Mouse (Mus musculus) layer of hippocampus, adult 9-10 months (tissue): ENCODE measurements around the gene Bcar3.

Experiments
- DNase-seq: peaks from one replicate; pipeline ENCODE4 v3.0.0; 2022; ENCODE audit warnings: low spot score

Bcar3 gene

GRCm38 (mm10) chr3:122419610-122420409 lies 125.9 kb downstream of the Bcar3 start:
- DNase-seq = no peak

GRCm38 (mm10) chr3:122420410-122420774 lies 126.5 kb downstream of the Bcar3 start:
- DNase-seq = no peak

- no peak for DNase-seq
Measured at GRCm38 (mm10) chr3:122421042-122421702, 127.2 kb downstream of the Bcar3 start.

- no peak for DNase-seq
Measured at GRCm38 (mm10) chr3:122421802-122422201, 127.9 kb downstream of the Bcar3 start.

DNA sequence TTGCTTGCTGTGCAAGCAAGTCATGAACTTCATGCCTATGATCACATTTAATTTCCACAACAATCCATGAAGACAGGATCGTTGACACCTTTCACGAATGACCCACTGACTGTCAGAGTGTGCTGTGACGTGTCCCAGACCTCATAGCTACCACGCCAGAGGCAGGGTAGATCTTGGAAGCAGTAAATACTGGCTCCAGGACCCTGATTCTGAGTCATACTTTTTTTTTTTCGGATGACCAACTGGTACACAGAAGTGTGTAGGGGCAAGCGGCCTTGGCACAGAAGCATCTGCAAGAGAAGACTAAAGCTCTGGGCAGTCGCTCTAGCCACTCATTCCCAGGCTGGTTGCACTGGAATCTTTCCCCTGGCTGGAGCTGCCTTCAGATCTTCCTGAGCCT lies 128.3 kb downstream of the Bcar3 start:
- DNase-seq = no peak

- DNase-seq = no peak
Measured at GRCm38 (mm10) chr3:122423643-122424042, 129.7 kb downstream of the Bcar3 start.

DNA sequence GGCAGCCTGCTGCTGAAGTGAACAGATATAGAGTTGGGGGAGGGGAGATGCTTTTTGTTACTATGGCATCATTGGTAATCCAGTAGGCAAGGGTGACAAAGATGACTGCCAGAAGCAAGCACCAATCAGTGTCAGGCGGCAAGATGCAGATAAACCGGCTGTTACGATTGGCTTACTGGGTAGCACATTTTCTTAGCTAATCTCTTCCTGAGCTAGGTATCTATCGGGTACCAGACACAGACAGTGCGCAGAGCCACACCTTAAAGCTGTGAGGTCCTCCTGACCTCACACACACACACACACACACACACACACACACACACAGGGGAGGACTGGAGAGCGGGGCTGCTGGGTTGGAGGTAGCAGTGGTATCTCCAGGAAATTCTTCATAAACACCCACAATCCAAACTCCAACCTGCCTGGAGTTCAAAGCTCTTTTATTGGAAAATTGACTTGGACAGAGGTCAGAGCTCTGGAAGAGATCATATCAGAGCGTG lies 134.4 kb downstream of the Bcar3 start:
- no peak for DNase-seq

- DNase-seq = no peak
Measured at GRCm38 (mm10) chr3:122430780-122431497, 137.0 kb downstream of the Bcar3 start.

DNA sequence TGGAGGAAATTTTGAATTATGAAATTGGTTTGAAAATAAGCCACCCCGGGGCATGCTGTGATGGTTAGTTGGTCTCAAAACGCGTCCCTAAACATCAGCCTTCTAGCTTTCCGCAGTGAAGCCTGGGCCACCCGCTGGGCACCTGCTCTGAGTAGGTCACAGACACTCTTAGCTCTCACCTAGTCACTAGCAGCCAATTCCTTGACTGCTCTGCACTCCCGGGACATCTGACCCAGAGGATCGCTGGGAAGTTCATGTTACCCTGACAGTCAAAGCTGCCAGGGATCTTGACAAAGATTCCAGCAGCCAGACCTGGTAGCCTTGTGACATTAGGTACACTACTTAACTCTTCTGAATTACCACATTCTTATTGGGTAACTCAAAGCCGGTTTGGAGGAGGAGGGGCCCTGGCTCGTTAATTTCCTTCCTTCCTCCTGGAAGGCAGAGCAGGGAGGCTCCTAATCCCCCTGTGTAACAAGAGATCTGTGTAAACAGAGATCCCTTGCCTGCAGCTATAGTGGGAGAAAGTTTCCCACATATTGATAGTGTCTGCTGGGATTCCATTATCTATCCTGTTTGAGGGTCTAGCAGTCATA lies 139.0 kb downstream of the Bcar3 start:
- no peak for DNase-seq

GRCm38 (mm10) chr3:122433975-122434626 lies 140.2 kb downstream of the Bcar3 start:
- no peak for DNase-seq

GRCm38 (mm10) chr3:122434983-122435935 lies 141.3 kb downstream of the Bcar3 start:
- DNase-seq = no peak

- DNase-seq = no peak
Measured at GRCm38 (mm10) chr3:122438143-122438825, 144.3 kb downstream of the Bcar3 start.

DNA sequence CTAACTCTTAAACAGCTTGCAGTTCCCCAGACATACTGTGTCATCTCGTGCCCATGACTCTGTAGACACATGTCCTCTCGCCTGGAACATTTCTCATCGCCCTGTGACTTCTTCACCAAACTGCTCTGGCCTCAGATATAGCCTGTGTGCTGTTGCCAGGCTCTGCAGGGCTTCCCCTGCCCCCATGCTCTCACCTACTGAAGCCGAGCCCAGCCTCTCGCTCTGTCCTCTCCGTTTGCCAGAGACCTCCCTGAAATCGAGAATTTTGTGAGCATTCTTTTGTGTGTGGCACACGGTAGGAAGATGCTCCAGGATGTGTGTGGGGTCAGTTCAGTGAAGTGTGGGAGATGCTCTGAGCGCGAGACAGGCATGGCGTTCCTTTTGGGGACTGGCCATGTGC lies 151.8 kb downstream of the Bcar3 start:
- DNase-seq = no peak

DNA sequence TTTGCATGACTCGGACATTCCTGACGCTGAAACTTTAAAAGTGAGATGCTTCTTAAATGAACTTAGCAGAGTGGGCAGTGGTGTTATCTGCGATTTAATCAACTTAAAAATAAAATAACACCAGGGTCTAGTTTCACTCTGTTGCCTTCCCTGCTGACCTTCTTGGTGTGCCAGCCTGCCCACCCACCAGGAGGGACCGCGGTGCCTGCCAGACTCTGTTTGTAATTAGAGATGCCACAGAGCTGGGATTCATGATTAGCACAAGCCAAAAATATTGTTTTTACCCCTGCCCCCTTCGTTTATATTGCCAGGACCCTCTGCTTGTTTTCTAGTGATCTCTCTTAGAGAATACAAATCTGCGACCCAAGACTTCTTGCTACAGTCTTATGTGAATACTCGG lies 152.7 kb downstream of the Bcar3 start:
- DNase-seq = no peak

GRCm38 (mm10) chr3:122448196-122448595 lies 154.3 kb downstream of the Bcar3 start:
- DNase-seq = no peak

DNA sequence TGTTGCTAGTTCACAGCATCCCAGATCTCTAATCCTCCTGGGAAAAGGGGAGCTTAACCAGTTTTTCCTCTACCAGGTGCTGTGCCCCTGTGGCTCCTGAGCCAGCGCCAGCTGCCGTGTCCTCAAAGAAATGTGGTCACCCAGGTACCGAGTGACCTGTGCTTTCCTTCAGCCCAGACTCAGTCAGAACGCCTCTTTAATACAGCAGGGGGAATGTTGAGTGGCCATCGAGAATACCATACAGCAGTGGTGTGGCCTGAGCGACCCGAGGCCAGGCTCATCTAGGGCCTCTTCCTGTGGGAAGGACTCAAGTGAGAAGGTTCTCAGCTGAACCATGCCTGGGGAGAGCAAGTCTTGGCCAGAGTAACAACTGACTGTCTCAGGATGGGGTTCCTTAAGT lies 156.1 kb downstream of the Bcar3 start:
- DNase-seq = no peak

DNA sequence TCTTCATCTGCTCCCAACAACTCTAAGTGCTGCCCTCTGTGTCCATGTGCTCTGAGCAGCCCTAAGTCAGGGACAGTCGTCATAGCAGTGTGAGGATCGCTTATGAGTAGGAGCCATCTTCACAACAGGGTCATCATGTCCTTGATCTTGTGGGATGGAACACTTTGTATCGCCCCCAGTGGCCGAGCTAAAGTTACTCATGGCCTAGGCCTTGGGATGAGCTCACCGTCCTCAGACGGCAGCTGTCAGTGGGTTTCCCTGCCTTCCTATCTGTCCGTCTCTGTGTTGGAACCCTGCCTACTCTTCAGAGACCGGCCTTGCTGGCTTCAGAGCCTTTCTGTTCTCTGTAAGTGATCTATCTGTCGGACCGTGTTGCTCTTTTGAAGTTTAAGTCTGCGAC lies 159.9 kb downstream of the Bcar3 start:
- DNase-seq = no peak

GRCm38 (mm10) chr3:122456156-122456555 lies 162.2 kb downstream of the Bcar3 start:
- no peak for DNase-seq

DNA sequence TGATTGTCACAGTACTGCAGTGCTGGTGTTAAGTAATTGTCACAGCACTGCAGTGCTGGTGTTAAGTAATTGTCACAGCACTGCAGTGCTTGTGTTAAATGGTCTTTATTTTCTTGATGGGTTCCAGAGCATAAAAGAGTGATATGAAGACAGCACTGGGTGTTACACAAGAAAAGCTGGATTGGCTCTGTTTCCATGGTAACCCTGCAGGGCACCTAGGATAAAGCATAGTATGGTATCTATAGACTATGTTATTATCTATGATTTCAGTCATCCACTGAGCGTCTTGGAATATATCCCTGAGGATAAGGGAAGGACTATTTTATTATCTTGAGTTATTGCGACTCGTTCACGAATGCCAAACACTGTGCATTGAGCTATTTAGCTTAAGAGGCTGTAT lies 162.9 kb downstream of the Bcar3 start:
- no peak for DNase-seq

- DNase-seq = no peak
Measured at GRCm38 (mm10) chr3:122457723-122458122, 163.8 kb downstream of the Bcar3 start.
